8 mouse cellular contexts compared by ENCODE assay signal in genomic region chr19:53390495-53391007, GRCm38 (mm10). TPM values are rescaled to one million over a fixed set of nuclear protein-coding genes. Genes with fewer than 3 reads are reported as not detected.
DNase-seq lines count a peak whose midpoint lies in the region; ATAC-seq lines count a peak whose summit lies in the region.

TSS of gene Smndc1 (minus strand) at chr19:53390578.

- H3K9me3 ChIP-seq in heart, embryonic 10.5 days: no peaks in the 10 kb centered on the region
- no peaks in the 10 kb centered on the region for H3K9me3 ChIP-seq in kidney, embryonic 15.5 days (replicated peaks)

- peak; percentile 98 to 99 for DNase-seq in B cell, adult 2 months
- DNase-seq in brain, adult 2 months (ENCODE audit: low read depth, low spot score): peak; percentile 100
- DNase-seq in heart, embryonic 10.5 days (ENCODE audit: low spot score): peak; percentile 100
- DNase-seq in liver: peak; percentile 100
- DNase-seq in spleen, postnatal 4 days (ENCODE audit: low spot score in 2 of 2): peak; percentile 98 to 99

- H3K4me2 ChIP-seq in kidney, embryonic 15.5 days: peak within 1 kb of the TSS; percentile 64

- peak within 1 kb of the TSS; percentile 99 for H3K9ac ChIP-seq in kidney, embryonic 15.5 days

- ATAC-seq in erythroblast, adult 5-6 weeks (replicated peaks; ENCODE audit: low FRiP score, poor library complexity, severe bottlenecking): peak; percentile 97
- peak; percentile 97 for ATAC-seq in kidney, embryonic 15.5 days (replicated peaks; ENCODE audit: low FRiP score)
- peak; percentile 93 for ATAC-seq in monocyte, adult 5-6 weeks (replicated peaks; ENCODE audit: insufficient number of reproducible peaks, low FRiP score, low TSS enrichment, poor library complexity, severe bottlenecking)

- under 1% methylated on average over 48 of the region's 48 CpGs for WGBS in heart, embryonic 10.5 days
- under 1% methylated on average over 47 of the region's 48 CpGs for WGBS in kidney, embryonic 15.5 days

- peaks cover 11% of the 10 kb centered on the region for H3K4me1 ChIP-seq in heart, embryonic 10.5 days
- H3K4me1 ChIP-seq in kidney, embryonic 15.5 days: peaks cover 36% of the 10 kb centered on the region

- H3K27ac ChIP-seq in heart, embryonic 10.5 days: peak within 1 kb of the TSS; percentile 97
- peak within 1 kb of the TSS; percentile 98 for H3K27ac ChIP-seq in kidney, embryonic 15.5 days

- H3K27me3 ChIP-seq in heart, embryonic 10.5 days (ENCODE audit: insufficient read depth, poor library complexity, severe bottlenecking): no peaks in the 10 kb centered on the region
- no peaks in the 10 kb centered on the region for H3K27me3 ChIP-seq in kidney, embryonic 15.5 days

- H3K36me3 ChIP-seq in heart, embryonic 10.5 days: peaks cover 36% of the 10 kb centered on the region
- peaks cover 33% of the 10 kb centered on the region for H3K36me3 ChIP-seq in kidney, embryonic 15.5 days

- peak within 1 kb of the TSS; percentile 84 for H3K4me3 ChIP-seq in heart, embryonic 10.5 days
- H3K4me3 ChIP-seq in kidney, embryonic 15.5 days (replicated peaks): peak within 1 kb of the TSS; percentile 99

RNA-seq across cellular contexts. Expression of gene Smndc1, which starts in this region (rescaled TPM):
- total RNA-seq in erythroblast, adult 5-6 weeks (2015; ENCODE audit: low replicate concordance): 17.5 and 29.0 TPM in 2 replicates
- 17.3 and 18.9 TPM in 2 replicates for total RNA-seq in erythroblast, adult 5-6 weeks (2017; ENCODE audit: low replicate concordance)
- 27.6 and 31.7 TPM in 2 replicates for polyA plus RNA-seq in heart, embryonic 10.5 days (2016; fragmentation: Nextera tagmentation; extraction: Ambion mirVana)
- polyA plus RNA-seq in kidney, embryonic 15.5 days (2015; fragmentation: Nextera tagmentation; extraction: Ambion mirVana): 40.6 and 45.1 TPM in 2 replicates
- total RNA-seq in monocyte, adult 5-6 weeks (2017): 62.7 to 74.2 TPM (median 74.1 TPM) in 3 replicates

Comparison
In these comparisons a context has a peak if more than half of its experiments do, and no peak if none do; other contexts are left out.
1. Peak in every context shown above with its lines: DNase-seq, ATAC-seq, H3K4me3 ChIP-seq and H3K27ac ChIP-seq.